Mouse (Mus musculus) liver, postnatal 0 days (tissue): ENCODE measurements at regions not wholly inside any gene's neighbourhood (a gene's known extent, or its start where the extent isn't known, plus 50 kb on each side); places are given as distances from the start of the nearest gene placed in this dataset.

Experiments used
- CTCF ChIP-seq: sonication (generic); IDR thresholded peaks from 2 replicates; pipeline ENCODE4 v1.5.1; 2016; ENCODE audit warnings: antibody characterized with exemption, low read depth
- EP300 ChIP-seq: IDR thresholded peaks from 2 replicates; pipeline ENCODE4 v1.6.1; 2016; ENCODE audit warnings: antibody characterized with exemption, low read depth, mild to moderate bottlenecking

- TF ChIP-seq CTCF: no peak
- no peak for TF ChIP-seq EP300
Measured at GRCm38 (mm10) chr3:7008671-7009217, 388.5 kb upstream of the 1700008P02Rik start.
